Mouse (Mus musculus): ENCODE results near the gene Lrrc43.

Lrrc43 gene

GRCm38 (mm10) chr5:123489112-123489785, at the start of gene Lrrc43, which contains the start of gene Il31:
Gene Lrrc43, plus strand, starts transcription at chr5:123489305.
Gene Il31, minus strand, starts transcription at chr5:123489489.
- POLR2A ChIA-PET, result interaction anchor here (0.5 to 1.2 kb wide), 6 partner anchors 9 to 1409 kb away, joined by 3 to 5 read pairs (median 3); no protein-coding TSS in a partner anchor
- CTCF ChIA-PET, result interaction anchor here in 3 of 4 experiments (0.6 to 1.2 kb wide), 6 partner anchors 11 to 256 kb away, joined by 3 to 11 read pairs (median 3); no protein-coding TSS in a partner anchor

GRCm38 (mm10) chr5:123439312-123439711, 49.8 kb upstream of the Lrrc43 start:
- ChIA-PET POLR2A (interaction anchor here in 2 of 4 experiments (0.6 to 1.2 kb wide), 2 partner anchors 10 to 135 kb away, joined by 3 read pairs; no protein-coding TSS in a partner anchor), CTCF (interaction anchor here (0.6 to 5.0 kb wide), 27 partner anchors 11 to 786 kb away, joined by 3 to 48 read pairs (median 4); partner anchors contain the start of genes Diablo (in 1 of the 4), Gm49027 (in 1 of the 4), Mlxip (in 1 of the 4) and Wdr66 (in 1 of the 4))

DNA sequence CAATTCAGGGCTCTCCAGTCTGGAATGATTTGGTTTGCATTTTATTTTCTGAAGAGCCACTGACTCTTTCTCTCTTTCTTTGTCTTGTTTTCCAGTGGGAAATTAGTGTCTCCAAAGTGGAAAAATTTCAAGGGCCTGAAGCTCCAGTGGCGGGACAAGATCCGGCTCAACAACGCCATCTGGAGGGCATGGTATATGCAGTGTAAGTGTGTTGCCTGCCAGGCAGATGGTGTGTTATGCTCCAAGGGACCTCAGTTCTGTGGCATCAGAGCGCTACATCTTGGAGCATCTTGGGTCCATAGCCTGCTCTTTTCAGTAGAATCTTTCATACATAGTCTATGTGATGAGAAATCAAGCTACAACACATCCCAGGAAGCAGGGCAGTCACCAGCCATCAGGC, 49.2 kb upstream of the Lrrc43 start:
- POLR2A ChIA-PET, result interaction anchor here in 3 of 4 experiments (0.6 to 1.6 kb wide), 4 partner anchors 10 to 136 kb away, joined by 3 read pairs; partner anchors contain the start of gene Mlxip (in 1 of the 3)
- CTCF ChIA-PET, result interaction anchor here (0.5 to 5.0 kb wide), 28 partner anchors 9 to 786 kb away, joined by 3 to 48 read pairs (median 3); partner anchors contain the start of genes Diablo (in 1 of the 4), Gm49027 (in 1 of the 4), Mlxip (in 1 of the 4) and Wdr66 (in 1 of the 4)

GRCm38 (mm10) chr5:123440664-123441063, 48.4 kb upstream of the Lrrc43 start:
- CTCF ChIA-PET, result interaction anchor here in 3 of 4 experiments (1.0 to 5.0 kb wide), 11 partner anchors 8 to 189 kb away, joined by 3 to 48 read pairs (median 4); partner anchors contain the start of gene Wdr66 (in 1 of the 3)
- POLR2A ChIA-PET, result interaction anchor here in 1 of 4 experiments (1.6 kb wide), 1 partner anchor 90 kb away, joined by 3 read pairs; no protein-coding TSS in a partner anchor

DNA sequence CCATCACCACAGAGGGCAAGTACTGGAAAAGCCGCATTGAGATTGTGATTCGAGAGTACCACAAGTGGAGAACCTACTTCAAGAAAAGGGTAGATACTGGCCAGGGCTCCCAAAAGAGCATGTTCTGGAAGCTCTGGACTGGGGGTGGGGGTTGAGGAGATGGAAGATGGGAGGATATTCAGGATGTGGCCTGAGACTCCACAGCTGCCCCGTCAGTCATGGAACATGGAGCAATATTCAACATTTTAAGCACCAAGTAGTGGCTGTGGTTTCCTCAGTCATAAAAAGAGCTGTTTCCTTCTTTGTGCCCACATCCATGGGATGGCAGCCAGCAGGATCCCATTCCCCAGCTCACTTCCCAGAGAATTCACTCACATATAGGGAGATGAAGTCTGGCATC, 46.8 kb upstream of the Lrrc43 start:
- CTCF ChIA-PET, result interaction anchor here in 3 of 4 experiments (0.6 to 3.0 kb wide), 12 partner anchors 29 to 200 kb away, joined by 3 to 14 read pairs (median 4); partner anchors contain the start of genes Il31 (in 1 of the 3) and Lrrc43 (in 1 of the 3)
- POLR2A ChIA-PET, result interaction anchor here in 1 of 4 experiments (1.0 to 1.4 kb wide), 2 partner anchors 65 to 97 kb away, joined by 3 read pairs; no protein-coding TSS in a partner anchor

DNA sequence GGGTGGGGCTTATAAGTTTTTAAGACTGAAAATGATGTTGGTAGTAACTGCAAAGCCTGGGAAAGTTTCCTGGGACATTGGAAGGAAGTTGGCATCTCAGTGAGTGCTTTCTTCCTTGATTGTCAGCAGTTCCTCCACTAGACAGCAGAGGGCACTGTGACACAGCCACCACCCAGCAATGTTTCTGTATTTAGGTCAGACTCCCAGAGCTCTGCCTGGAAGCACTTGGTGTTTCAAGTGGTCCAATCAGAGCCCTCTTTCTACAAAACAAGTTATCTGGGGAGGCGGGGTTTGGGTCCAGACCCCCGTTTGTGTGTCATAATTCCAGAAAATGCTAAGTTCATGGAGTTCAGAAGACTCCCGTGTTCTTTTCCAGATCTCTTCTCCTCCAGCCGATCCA, 45.0 kb upstream of the Lrrc43 start:
- ChIA-PET POLR2A (interaction anchor here (0.5 to 1.7 kb wide), 4 partner anchors 65 to 99 kb away, joined by 3 to 4 read pairs (median 3); no protein-coding TSS in a partner anchor), CTCF (interaction anchor here (0.5 to 3.0 kb wide), 41 partner anchors 8 to 744 kb away, joined by 3 to 15 read pairs (median 4); partner anchors contain the start of gene Wdr66 (in 1 of the 4))

GRCm38 (mm10) chr5:123444849-123445334, 44.2 kb upstream of the Lrrc43 start:
- CTCF ChIA-PET, result interaction anchor here (0.6 to 3.0 kb wide), 22 partner anchors 9 to 381 kb away, joined by 3 to 15 read pairs (median 5); partner anchors contain the start of gene Wdr66 (in 1 of the 4)
- POLR2A ChIA-PET, result interaction anchor here in 2 of 4 experiments (0.6 to 1.7 kb wide), 4 partner anchors 67 to 180 kb away, joined by 3 to 4 read pairs (median 3); no protein-coding TSS in a partner anchor

- ChIA-PET POLR2A (interaction anchor here in 1 of 4 experiments (0.8 kb wide), 1 partner anchor 56 kb away, joined by 3 read pairs; no protein-coding TSS in a partner anchor), CTCF (interaction anchor here in 1 of 4 experiments (0.6 to 1.9 kb wide), 2 partner anchors 8 to 200 kb away, joined by 3 to 4 read pairs; partner anchors contain the start of gene Wdr66)
Observed at GRCm38 (mm10) chr5:123451886-123452285, 37.2 kb upstream of the Lrrc43 start.

DNA sequence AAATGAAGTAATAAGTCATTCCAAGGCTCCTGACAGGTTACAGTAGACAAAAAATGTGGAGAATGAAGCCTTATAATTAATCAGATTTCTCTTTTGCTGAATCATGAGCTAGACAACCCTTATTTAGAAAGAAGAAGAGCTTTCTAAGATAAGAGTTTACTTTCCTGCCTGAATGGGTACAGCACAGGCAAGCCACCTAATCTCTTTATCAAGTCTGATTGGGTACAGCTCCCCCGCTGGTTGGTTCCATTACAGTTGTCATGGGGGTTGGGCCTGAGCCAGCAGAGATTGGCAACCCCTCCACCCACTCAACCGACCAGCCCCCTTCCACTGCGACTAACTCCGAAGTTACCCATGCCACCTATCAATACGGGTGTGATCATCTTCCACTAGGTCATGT, 27.7 kb upstream of the Lrrc43 start:
- POLR2A ChIA-PET, result interaction anchor here in 3 of 4 experiments (0.7 to 1.6 kb wide), 6 partner anchors 62 to 360 kb away, joined by 3 to 9 read pairs (median 3); partner anchors contain the start of gene Diablo (in 1 of the 3)

DNA sequence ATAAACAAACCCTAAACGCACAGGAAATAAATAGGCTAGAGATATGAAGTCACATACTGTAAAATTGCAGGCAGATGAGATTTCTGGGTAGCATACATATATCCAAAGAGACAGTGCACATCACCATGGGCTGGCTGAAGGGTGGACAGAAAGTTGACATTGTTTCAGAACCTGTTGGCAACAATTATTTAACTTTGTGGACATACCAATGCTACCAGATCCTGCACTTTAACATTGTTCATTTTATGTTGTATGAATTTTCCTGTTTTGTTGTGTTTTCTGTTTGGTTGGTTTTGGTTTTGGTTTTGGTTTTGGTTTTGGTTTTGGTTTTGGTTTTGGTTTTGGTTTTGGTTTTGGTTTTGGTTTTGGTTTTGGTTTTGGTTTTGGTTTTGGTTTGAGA, 24.5 kb upstream of the Lrrc43 start:
- POLR2A ChIA-PET, result interaction anchor here in 1 of 4 experiments (1.1 kb wide), 1 partner anchor 16 kb away, joined by 3 read pairs; no protein-coding TSS in a partner anchor

More for the DNA sequence above, 27.7 kb upstream of the Lrrc43 start:
- CTCF ChIA-PET, result interaction anchor here in 3 of 4 experiments (0.6 to 1.6 kb wide), 7 partner anchors 17 to 153 kb away, joined by 3 to 4 read pairs (median 3); no protein-coding TSS in a partner anchor

DNA sequence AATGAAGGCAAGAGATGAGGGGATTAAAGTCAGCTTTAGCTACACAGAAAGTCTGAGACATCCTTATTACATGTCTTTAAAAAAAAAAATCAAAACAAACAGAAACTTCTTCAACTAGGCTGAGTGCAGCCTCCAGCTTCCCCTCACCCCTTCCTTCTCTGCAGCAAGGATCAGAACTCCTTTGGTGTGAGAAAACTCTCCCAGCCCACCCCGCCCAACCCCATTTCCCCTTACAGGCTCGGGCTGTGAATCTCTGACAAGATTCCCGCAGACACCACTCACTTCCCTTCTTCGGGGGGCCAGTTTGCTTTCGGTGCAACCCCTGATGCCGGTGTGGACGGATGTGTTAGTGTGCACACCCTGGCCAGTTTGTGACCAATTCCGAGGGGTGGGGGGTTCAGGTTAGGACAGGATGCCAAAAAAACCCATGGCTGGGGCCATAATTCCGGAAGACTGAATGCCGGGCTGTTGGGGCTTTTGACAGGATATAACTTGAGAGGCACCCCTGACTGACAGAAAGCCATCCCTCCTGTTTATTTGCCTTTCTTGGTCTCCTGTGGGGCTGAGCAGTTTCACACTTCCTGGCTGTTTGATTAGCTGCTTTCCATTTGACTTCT, 18.2 kb upstream of the Lrrc43 start:
- CTCF ChIA-PET, result interaction anchor here in 2 of 4 experiments (0.5 to 1.1 kb wide), 5 partner anchors 28 to 474 kb away, joined by 3 to 5 read pairs (median 3); no protein-coding TSS in a partner anchor
- POLR2A ChIA-PET, result interaction anchor here in 3 of 4 experiments (0.5 to 1.9 kb wide), 3 partner anchors 15 to 118 kb away, joined by 3 to 4 read pairs (median 4); no protein-coding TSS in a partner anchor

More for the DNA sequence above, 24.5 kb upstream of the Lrrc43 start:
- CTCF ChIA-PET, result no interaction called here

DNA sequence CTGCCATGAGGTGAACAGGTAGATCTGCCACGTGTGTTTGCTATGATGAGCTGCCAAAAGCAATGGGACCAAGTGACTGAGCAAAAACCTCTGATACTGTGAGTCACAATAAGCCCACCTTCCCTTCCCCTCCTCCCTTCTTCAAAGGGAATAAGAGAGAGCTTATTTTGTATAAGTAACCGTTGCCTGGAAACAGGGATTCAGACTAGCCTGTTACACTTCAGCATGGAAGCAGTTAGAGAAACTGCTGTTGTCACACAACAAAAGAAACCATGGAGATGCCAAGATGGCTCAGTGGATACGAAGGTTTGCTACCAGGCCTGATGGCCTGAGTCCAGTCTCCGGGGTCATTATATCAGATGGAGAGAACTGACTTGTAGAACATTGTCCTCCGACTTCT, 15.3 kb upstream of the Lrrc43 start:
- ChIA-PET POLR2A (no interaction called here), CTCF (interaction anchor here in 2 of 4 experiments (0.6 to 0.7 kb wide), 2 partner anchors 207 to 215 kb away, joined by 3 read pairs; no protein-coding TSS in a partner anchor)

DNA sequence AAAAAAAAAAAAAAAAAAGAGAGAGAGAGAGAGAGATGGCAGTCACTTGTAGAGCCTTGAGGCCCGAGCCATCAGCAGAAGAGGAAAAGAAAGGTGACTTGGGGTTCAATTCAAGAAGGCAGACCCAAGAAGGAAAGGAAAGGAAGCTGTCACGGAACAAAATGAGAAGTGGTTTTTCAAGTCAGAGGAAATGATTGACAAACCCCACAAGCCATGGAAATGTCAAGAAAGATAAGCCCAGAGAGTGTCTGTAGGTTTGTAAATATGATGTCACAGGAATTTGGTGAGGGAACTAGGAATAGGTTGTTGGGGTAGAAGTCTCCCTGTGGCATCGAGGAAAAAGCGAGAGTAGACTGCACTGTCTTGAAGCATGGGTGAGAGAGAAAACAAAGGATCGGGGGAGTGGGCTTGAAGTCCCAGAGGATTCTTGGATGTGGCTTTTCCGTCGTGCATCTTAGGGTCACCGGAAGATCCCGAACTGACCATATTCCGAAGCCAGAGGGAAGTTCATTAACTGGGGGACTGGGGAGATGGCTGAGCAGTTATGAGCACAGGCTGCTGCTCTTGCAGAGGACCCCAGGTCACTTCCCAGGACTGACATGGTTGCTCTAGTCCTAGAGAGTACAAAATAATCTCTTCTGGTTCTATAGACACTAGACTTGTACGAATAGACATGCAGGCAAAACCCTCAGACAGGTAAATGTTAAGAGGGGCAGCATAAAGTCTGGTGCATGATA, 1.3 kb upstream of the Lrrc43 start:
- ChIA-PET CTCF (interaction anchor here in 2 of 4 experiments (0.5 to 0.7 kb wide), 2 partner anchors 115 to 238 kb away, joined by 3 read pairs; no protein-coding TSS in a partner anchor), POLR2A (interaction anchor here in 2 of 4 experiments (0.7 kb wide), 4 partner anchors 12 to 366 kb away, joined by 3 to 7 read pairs (median 4); no protein-coding TSS in a partner anchor)

GRCm38 (mm10) chr5:123489935-123490334, 830 bp downstream of the Lrrc43 start:
- POLR2A ChIA-PET, result interaction anchor here (0.5 to 1.2 kb wide), 5 partner anchors 9 to 1409 kb away, joined by 3 to 5 read pairs (median 3); no protein-coding TSS in a partner anchor
- CTCF ChIA-PET, result interaction anchor here in 3 of 4 experiments (0.6 to 1.2 kb wide), 5 partner anchors 10 to 256 kb away, joined by 3 to 11 read pairs (median 5); no protein-coding TSS in a partner anchor

- ChIA-PET POLR2A (interaction anchor here in 3 of 4 experiments (0.6 to 3.3 kb wide), 8 partner anchors 8 to 1410 kb away, joined by 3 to 11 read pairs (median 5); partner anchors contain the start of gene B3gnt4 (in 1 of the 3)), CTCF (interaction anchor here (0.5 to 3.5 kb wide), 21 partner anchors 8 to 1407 kb away, joined by 3 to 14 read pairs (median 4); partner anchors contain the start of genes B3gnt4 (in 1 of the 4), Diablo (in 1 of the 4), Il31 (in 1 of the 4) and Lrrc43 (in 1 of the 4))
Observed at GRCm38 (mm10) chr5:123499717-123500116, 10.6 kb downstream of the Lrrc43 start.

- ChIA-PET CTCF (no interaction called here), POLR2A (interaction anchor here in 1 of 4 experiments (1.1 kb wide), 1 partner anchor 10 kb away, joined by 3 read pairs; no protein-coding TSS in a partner anchor)
Observed at GRCm38 (mm10) chr5:123501973-123502372, 12.9 kb downstream of the Lrrc43 start.
